Mouse (Mus musculus): ENCODE data around the gene Ubxn6.

The Ubxn6 gene

DNA sequence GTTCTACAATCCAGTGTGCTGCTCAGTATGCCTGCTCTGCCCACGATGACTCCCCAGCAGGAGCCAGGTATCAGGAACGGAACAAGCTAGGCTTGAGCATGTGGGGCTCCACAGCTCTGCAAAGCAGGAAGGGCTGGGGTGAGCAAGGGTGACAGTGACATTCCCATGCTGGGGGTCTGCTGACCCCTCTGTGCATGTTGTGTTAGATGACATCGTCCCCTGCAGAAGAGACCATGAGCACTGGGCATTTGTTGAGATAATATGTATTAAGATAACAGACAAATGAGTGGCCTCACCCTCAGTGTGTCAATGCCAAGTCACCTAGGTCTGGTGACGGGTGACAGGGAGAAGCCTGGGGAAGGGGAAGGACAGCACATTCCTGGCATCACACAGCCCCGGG is 49.9 kb downstream of the Ubxn6 start:
- no peak for DNase-seq (ENCODE audit: low read depth, low spot score)

GRCm38 (mm10) chr17:56024476-56024875 is 50.4 kb downstream of the Ubxn6 start:
- no peak for DNase-seq (ENCODE audit: low read depth, low spot score)

- DNase-seq (ENCODE audit: low read depth, low spot score): no peak
Measured at GRCm38 (mm10) chr17:56023386-56023785, 51.4 kb downstream of the Ubxn6 start.

DNA sequence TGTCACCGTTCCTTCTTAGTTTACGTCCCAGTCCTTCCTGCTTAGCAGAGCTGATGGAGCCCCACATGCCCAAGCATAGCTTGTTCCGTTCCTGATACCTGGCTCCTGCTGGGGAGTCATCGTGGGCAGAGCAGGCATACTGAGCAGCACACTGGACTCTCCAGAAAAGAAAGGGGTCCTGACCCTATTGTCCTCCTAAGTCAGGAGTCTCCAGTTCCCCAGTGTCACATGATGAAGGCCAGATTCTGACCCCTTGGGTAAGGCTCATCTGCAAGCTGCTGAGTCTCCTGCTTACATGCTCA is 51.9 kb downstream of the Ubxn6 start:
- DNase-seq (ENCODE audit: low read depth, low spot score): no peak

DNA sequence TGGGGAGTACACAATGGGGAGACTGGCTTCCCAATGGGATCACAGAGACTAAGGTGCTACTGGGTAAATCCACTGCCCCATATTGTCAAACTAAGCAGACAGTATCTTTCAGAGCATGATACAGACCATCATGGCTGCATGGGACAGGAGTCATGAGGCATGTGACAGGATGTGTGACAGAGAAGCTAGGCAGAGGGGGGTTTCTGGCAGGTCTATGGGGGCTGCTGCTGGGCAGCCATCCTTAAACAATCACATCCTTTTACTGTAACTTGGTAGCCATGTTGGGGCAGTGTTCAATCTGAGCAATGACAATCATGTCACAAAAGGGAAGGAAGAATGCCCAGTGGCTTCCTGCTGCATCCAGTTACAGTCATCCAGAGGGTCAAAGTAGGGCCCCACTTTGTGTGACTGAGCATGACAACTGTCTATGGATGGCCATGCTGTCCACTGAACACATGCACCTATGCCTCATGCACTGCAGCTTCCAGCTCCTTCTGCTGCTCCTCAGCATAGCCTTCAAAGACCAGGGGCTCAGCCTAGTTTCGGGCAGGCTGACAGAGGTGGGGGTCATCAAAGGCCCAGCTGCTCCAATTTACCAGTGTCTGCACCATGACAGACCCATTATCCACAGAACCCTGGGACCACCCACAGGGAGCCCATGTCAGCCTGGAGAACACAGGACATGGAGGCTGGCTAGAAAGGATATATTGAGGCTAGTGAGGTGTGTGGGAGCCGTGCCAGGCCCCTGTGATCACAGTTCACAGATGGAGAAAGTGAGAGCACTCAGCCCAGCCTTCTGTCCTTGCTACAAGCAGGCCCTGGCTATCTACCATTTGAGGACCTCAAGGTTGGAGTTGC is 52.5 kb downstream of the Ubxn6 start:
- DNase-seq (ENCODE audit: low read depth, low spot score): no peak

- DNase-seq (ENCODE audit: low read depth, low spot score): no peak
Measured at GRCm38 (mm10) chr17:56021161-56021910, 53.5 kb downstream of the Ubxn6 start.

GRCm38 (mm10) chr17:56020400-56021084 is 54.3 kb downstream of the Ubxn6 start:
- DNase-seq (ENCODE audit: low read depth, low spot score): no peak

DNA sequence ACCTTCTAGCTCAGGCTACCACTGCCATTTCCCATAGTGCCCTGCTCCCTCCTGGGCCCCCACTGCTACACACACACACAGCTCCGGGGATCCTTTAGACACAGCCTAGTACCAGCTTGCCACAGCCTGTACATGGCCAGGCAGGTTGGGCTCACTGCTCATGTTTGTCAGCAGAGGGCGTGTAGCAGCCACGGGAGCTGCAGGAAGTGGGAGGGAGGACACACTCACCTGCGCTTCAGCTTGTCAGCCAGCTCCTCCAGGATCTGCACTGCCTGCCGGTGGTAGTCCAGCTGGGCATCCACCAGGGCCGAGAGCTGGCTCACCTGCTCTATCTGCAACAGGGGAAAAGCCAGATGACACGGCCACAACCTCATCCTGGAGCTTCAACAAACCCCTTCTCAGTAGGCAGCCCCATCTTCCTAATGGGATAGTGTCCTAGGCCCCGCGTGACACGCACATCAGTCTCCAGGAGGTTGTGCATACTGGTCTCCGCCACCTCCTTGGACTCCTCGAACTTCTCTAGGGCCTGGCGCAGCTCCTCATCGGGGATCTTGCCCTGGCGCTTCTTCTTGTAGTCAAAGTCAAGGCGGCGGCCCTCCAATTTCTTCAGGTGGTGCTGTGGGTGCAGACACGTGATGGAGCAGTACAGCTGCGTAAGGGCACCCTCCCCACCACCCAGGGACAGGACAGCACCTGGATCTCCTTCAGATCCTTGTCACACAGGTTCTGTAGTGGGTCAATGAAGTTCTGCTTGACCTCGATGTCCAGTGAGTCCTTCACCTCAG is 56.3 kb downstream of the Ubxn6 start:
- DNase-seq (ENCODE audit: low read depth, low spot score): no peak

DNA sequence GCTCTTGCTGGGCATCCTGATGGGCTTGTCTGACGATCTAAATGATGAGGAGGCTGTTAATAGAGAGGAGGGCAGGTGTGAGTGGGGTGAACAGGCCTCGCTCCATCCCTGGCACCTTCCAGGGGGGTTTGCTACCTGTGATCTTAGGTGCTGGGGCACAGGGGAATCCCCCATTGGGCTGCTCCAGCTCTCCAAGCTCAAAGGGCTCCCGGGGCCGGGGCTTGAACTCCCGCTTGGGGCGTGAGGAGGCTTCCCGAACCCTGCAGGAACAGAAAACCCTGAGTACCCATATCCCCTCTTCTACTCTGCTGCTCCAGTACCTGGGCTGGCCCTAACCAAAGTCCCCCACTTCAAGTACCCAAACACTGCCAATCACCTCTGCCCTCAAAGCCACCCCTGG is 57.0 kb downstream of the Ubxn6 start:
- no peak for DNase-seq (ENCODE audit: low read depth, low spot score)
